Mouse (Mus musculus) stomach, embryonic 15.5 days (tissue): Measurements from ENCODE around the gene Fam102a. TPM values are rescaled to one million over a fixed set of nuclear protein-coding genes. Genes with fewer than 3 reads are reported as not detected.
A peak's percentile ranks its signal among the peaks of the same experiment; 100 is the strongest.

Experiments
- ATAC-seq: fragments of 200-750 bp; cut with Nextera tagmentation; 2 replicates; pipeline ENCODE4 v1.8.0; 2017; ENCODE audit warnings: low read depth, moderate number of reproducible peaks, moderate TSS enrichment; ENCODE audit not compliant: insufficient read depth, low FRiP score
- H3K27ac ChIP-seq: fragments of 300-500 bp; sonication (generic); 2 replicates; pipeline ENCODE4 v1.5.1; 2015; ENCODE audit warnings: mild to moderate bottlenecking, inconsistent platforms
- H3K27me3 ChIP-seq: fragments of 300-500 bp; sonication (generic); replicated peaks from 2 replicates; pipeline ENCODE4 v1.6.1; 2015; ENCODE audit warnings: inconsistent platforms
- H3K36me3 ChIP-seq: fragments of 300-500 bp; sonication (generic); 2 replicates; pipeline ENCODE4 v1.6.1; 2015; ENCODE audit warnings: inconsistent platforms
- H3K4me1 ChIP-seq: fragments of 300-500 bp; sonication (generic); 2 replicates; pipeline ENCODE4 v1.6.1; 2015; ENCODE audit warnings: inconsistent platforms
- H3K4me2 ChIP-seq: fragments of 300-500 bp; sonication (generic); 2 replicates; pipeline ENCODE4 v1.6.1; 2015; ENCODE audit warnings: mild to moderate bottlenecking, inconsistent platforms
- H3K4me3 ChIP-seq: fragments of 300-500 bp; sonication (generic); replicated peaks from 2 replicates; pipeline ENCODE4 v1.5.1; 2015; ENCODE audit warnings: inconsistent platforms
- H3K9ac ChIP-seq: fragments of 300-500 bp; sonication (generic); 2 replicates; pipeline ENCODE4 v1.6.1; 2015; ENCODE audit warnings: inconsistent platforms
- H3K9me3 ChIP-seq: fragments of 300-500 bp; sonication (generic); 2 replicates; pipeline ENCODE4 v1.6.1; 2016; ENCODE audit warnings: inconsistent platforms
- WGBS: fragments of 180-500 bp; shearing (Covaris S2); methylation state at CpG from one replicate; pipeline ENCODE4 v1.1.7; 2015; 5-methylcytosine and 5-hydroxymethylcytosine counted together
- polyA plus RNA-seq: library from polyadenylated mRNA; unstranded; fragments of >200 nt; fragmentation: Nextera tagmentation; extraction: Ambion mirVana; gene quantifications from 2 replicates; pipeline ENCODE4 v1.2.1, GENCODE M21; 2015

Gene Fam102a
- polyA plus RNA-seq, 1 experiment from 2014 or later: 11.2 TPM

DNA sequence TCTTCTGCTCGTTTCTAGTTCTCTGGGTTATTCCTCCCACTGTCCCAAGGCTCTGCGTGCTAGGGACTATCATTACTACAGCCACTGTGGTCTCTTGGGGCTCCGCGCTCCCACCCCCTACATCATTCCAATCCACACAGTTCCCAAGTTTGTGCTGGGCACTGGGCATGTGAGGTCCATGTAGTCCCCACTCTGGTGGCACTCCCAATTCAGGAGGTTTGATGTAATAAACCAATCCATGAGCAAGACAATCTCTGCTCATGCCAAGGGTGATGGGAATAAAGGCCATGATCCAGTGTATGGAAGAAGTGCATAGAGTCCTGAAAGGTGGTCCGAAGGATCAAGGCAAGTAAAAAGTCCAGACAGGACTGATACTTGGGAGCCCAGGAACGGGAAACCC, 39.4 kb downstream of the Fam102a start, which contains the start of gene Pip5kl1:
Gene Pip5kl1, plus strand, starts transcription at position 301 of the 400 bp plus-strand sequence.
- peak within 1 kb of the TSS; percentile 81 for H3K4me2 ChIP-seq
- 71% methylated on average over 6 of the region's 6 CpGs for whole genome bisulfite sequencing

DNA sequence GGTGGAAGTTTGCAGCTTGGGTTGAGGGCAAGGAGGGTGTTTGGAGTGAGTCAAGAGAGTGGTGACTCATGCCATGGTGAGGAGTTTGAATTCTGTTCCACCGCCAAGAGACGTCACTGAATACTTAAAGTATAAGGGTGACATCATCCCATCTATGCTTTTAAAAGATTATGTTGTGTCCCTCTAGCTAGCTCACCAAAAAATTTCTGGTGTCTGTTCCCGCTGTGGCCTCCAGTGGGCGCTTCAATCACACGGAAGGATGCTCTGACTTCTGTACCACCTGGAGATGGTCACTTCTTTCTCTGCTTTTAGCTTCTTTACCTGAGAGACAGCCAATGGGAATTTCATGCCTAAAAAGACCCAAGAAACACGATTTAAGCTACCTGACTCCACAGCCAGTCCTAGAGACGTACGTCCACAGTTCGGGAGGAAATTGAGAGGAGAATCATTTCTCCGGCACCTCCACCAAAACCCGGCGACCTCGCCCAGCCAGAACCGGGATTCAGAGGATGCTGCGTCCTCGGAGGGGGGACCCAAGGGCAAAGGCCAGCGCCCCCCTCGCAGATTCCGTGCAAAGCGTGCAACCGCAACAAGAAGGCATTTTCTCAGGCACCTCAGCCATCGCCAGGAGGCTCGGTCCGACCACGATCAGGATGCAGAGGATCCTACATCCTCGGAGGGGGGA, 39.9 kb downstream of the Fam102a start:
- Histone ChIP-seq H3K27ac (no peak overlapping the region), H3K4me3 (peak overlapping the region; percentile 33), H3K9ac (peak overlapping the region; percentile 16; the same call in 1 of the 2 replicates), H3K4me2 (peak overlapping the region; percentile 81), H3K36me3 (peaks cover 6% of the 10 kb centered on the region; the same call in 1 of the 2 replicates), H3K27me3 (peaks cover 10% of the 10 kb centered on the region; the same call in 1 of the 2 replicates), H3K9me3 (no peaks in the 10 kb centered on the region), H3K4me1 (peaks cover 24% of the 10 kb centered on the region)
- ATAC-seq: no peak
- WGBS: under 1% methylated on average over 26 of the region's 26 CpGs

More for the DNA sequence above, 39.4 kb downstream of the Fam102a start, which contains the start of gene Pip5kl1:
- H3K27ac ChIP-seq: no peak within 1 kb of the TSS
- no peak for ATAC-seq
- peaks cover 10% of the 10 kb centered on the region; the same call in 1 of the 2 replicates for H3K27me3 ChIP-seq
- H3K4me1 ChIP-seq: peaks cover 24% of the 10 kb centered on the region
- H3K9ac ChIP-seq: peak within 1 kb of the TSS; percentile 16; the same call in 1 of the 2 replicates
- H3K9me3 ChIP-seq: no peaks in the 10 kb centered on the region
- peak within 1 kb of the TSS; percentile 33 for H3K4me3 ChIP-seq
- H3K36me3 ChIP-seq: peaks cover 6% of the 10 kb centered on the region; the same call in 1 of the 2 replicates

- H3K9me3 ChIP-seq: no peaks in the 10 kb centered on the region
- 7% methylated on average over 28 of the region's 28 CpGs for WGBS
- peak within 1 kb of the TSS; percentile 16; the same call in 1 of the 2 replicates for H3K9ac ChIP-seq
- peak within 1 kb of the TSS; percentile 33 for H3K4me3 ChIP-seq
- peaks cover 24% of the 10 kb centered on the region for H3K4me1 ChIP-seq
- ATAC-seq: no peak
- peaks cover 6% of the 10 kb centered on the region; the same call in 1 of the 2 replicates for H3K36me3 ChIP-seq
- H3K4me2 ChIP-seq: peak within 1 kb of the TSS; percentile 81
- no peak within 1 kb of the TSS for H3K27ac ChIP-seq
- peaks cover 10% of the 10 kb centered on the region for H3K27me3 ChIP-seq
Measured at GRCm38 (mm10) chr2:32575586-32576160, 40.5 kb downstream of the Fam102a start, which contains the start of gene 9430097D07Rik. TSS of gene 9430097D07Rik (minus strand) at chr2:32575684.

DNA sequence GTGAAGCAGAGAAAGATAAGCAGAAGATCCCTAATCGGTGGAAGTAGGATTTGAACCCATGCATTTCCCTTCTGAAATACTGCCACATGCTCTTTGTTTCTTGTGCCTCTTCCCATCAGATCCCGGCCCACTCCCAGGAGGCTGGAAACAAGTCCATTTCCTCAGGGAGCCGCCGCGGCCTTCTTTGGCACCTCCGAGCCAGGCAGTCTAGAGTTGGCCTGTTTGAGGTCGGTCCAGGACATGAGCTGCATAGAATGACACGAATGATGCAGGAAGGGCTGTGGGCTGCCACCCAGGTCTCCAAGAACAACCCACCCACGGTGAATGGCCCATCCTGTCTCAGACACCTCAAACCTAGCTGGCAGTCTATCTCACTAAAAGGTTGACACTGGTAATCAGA, 41.4 kb downstream of the Fam102a start:
- Histone ChIP-seq H3K27me3 (peaks cover 10% of the 10 kb centered on the region), H3K4me3 (no peak overlapping the region), H3K4me2 (no peak overlapping the region), H3K36me3 (peaks cover 6% of the 10 kb centered on the region; the same call in 1 of the 2 replicates), H3K9ac (no peak overlapping the region), H3K4me1 (peaks cover 22% of the 10 kb centered on the region), H3K27ac (no peak overlapping the region), H3K9me3 (no peaks in the 10 kb centered on the region)
- ATAC-seq: no peak
- WGBS: 86% methylated on average over 9 of the region's 9 CpGs

- Histone ChIP-seq H3K27me3 (peaks cover 10% of the 10 kb centered on the region), H3K4me1 (peaks cover 17% of the 10 kb centered on the region), H3K9me3 (no peaks in the 10 kb centered on the region), H3K27ac (no peak overlapping the region), H3K36me3 (no peaks in the 10 kb centered on the region), H3K4me3 (no peak overlapping the region), H3K4me2 (no peak overlapping the region), H3K9ac (no peak overlapping the region)
- ATAC-seq: no peak
- 36% methylated on average over 25 of the region's 30 CpGs for WGBS
Measured at GRCm38 (mm10) chr2:32578146-32579046, 43.3 kb downstream of the Fam102a start.

DNA sequence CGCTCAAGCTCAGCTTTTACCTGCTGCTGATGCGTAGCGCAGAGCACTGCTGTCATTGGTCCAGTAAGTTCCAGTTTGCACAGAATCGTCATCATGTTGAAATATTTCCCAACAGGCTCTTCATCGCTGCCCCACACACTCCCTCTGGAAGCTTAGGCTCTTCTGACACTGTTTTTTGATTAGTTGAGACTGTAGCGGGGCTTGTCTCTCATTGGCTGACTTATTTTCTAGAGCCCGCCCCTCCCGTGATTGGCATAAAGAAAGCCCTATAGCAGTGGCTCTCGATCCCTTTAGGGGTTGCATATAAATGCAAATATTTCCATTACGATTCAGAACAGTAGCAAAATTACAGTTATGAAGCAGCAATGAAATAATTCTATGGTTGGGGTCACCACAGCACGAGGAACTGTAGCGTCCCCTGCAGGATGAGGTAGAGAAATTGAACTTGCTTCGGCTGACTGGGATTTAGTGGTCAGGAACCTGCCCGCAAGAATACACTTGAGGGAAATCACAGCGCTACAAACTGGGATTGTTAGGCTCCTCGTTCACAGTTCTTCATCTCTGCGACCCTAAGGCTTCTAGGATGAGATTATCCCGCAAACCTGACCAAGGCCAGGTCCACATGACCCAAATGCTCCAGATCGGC, 46.4 kb downstream of the Fam102a start:
- peak overlapping the region; percentile 9 for H3K4me3 ChIP-seq
- ATAC-seq: no peak
- WGBS: 43% methylated on average over 19 of the region's 19 CpGs
- no peaks in the 10 kb centered on the region for H3K36me3 ChIP-seq
- H3K27me3 ChIP-seq: peaks cover 6% of the 10 kb centered on the region
- no peak overlapping the region for H3K27ac ChIP-seq
- no peak overlapping the region for H3K9ac ChIP-seq
- H3K9me3 ChIP-seq: no peaks in the 10 kb centered on the region
- H3K4me2 ChIP-seq: peak overlapping the region; percentile 29; the same call in 1 of the 2 replicates
- 0 out of 2 replicates have a peak, but pooled peaks cover 11% of the 10 kb centered on the region for H3K4me1 ChIP-seq

DNA sequence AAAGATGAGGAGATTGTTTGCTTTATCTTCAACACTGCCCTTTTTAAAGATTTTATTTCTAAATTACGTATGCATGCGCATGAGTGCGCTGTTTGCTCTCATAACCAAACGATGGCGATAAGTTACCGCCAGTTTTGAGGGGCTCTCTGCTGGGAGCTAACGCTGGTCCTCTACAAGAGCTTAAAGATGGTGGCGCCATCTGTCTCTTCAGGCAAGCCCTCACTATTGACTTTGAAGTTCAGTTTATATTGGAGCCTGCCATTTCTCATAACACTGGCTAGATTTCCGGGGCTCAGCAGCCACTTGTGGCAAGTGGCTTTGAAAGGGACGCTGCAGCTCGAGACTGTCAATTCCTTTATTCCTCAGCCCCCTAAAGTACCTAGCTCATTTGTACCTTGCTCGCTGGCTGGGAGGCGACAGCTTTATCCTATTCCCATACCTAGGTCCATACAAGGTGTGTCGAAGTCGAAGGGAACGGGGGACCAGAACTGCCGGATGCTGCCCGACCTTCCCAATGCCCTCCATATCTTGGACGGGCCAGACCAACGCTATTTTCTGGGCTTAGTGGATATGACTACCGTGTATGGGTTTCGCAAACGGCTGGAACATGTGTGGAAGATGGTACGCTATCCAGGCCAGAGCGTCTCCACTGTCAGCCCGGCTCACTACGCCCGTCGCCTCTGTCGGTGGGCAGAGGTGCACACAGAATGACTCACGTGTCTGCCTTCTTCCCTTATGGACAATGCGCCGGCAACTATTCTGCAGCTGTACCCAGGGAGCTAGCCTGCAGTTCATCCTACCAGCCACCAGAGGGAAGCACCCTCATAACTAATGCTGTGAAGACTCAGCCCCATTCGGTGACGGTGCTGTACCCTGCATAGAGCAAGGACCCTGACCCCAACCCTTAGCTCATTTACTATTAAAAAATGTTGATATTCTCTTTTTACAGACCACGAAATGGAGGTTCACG, 48.0 kb downstream of the Fam102a start:
- Histone ChIP-seq H3K9me3 (no peaks in the 10 kb centered on the region), H3K4me2 (peak overlapping the region; percentile 61), H3K4me1 (peaks cover 24% of the 10 kb centered on the region; the same call in 1 of the 2 replicates), H3K9ac (no peak overlapping the region), H3K4me3 (peak overlapping the region; percentile 26; the same call in 1 of the 2 replicates), H3K27ac (no peak overlapping the region), H3K36me3 (no peaks in the 10 kb centered on the region), H3K27me3 (peaks cover 3% of the 10 kb centered on the region)
- ATAC-seq: peak; percentile 70
- WGBS: 10% methylated on average over 37 of the region's 37 CpGs

- peaks cover 27% of the 10 kb centered on the region; the same call in 1 of the 2 replicates for H3K4me1 ChIP-seq
- H3K27ac ChIP-seq: no peak overlapping the region
- no peak overlapping the region for H3K9ac ChIP-seq
- no peak overlapping the region for H3K4me2 ChIP-seq
- H3K4me3 ChIP-seq: no peak overlapping the region
- no peak for ATAC-seq
- no peaks in the 10 kb centered on the region for H3K9me3 ChIP-seq
- H3K27me3 ChIP-seq: no peaks in the 10 kb centered on the region; the same call in 1 of the 2 replicates
- 86% methylated on average over 7 of the region's 7 CpGs for WGBS
- H3K36me3 ChIP-seq: no peaks in the 10 kb centered on the region
Measured at GRCm38 (mm10) chr2:32585149-32585714, 50.1 kb downstream of the Fam102a start.

DNA sequence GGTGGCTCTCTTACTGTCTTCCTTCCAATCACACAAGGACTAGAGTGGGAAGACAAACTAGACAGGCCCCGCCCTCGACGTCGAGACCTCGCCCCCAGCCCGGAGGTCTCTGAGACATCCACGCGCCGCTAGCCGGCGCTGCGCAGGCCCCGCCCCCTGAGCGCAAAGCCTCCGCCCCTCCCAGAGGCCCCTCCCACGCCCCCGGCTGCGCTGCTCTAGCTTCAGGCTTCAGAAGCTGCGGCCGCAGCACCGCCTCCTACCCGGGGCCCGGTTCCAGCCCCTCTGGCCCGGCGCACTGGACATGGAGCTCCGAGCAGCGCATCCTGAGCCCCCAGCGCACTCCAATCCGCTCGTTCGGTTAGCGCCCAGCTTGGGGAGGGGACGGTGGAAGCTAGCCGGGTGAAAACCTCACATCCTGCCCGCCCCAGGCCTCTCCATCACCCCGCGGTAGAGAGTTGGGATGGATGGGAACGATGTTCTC, 51.8 kb downstream of the Fam102a start, which contains the start of gene St6galnac4:
Gene St6galnac4, plus strand, starts transcription at position 225 of the 481 bp plus-strand sequence.
- peak within 1 kb of the TSS; percentile 35; the same call in 1 of the 2 replicates for H3K9ac ChIP-seq
- peak within 1 kb of the TSS; percentile 44 for H3K27ac ChIP-seq
- no peaks in the 10 kb centered on the region for H3K9me3 ChIP-seq
- H3K4me2 ChIP-seq: peak within 1 kb of the TSS; percentile 82
- no peaks in the 10 kb centered on the region for H3K27me3 ChIP-seq
- peaks cover 27% of the 10 kb centered on the region; the same call in 1 of the 2 replicates for H3K4me1 ChIP-seq
- under 1% methylated on average over 37 of the region's 38 CpGs for WGBS
- H3K4me3 ChIP-seq: peak within 1 kb of the TSS; percentile 62
- peak; percentile 83 for ATAC-seq
- H3K36me3 ChIP-seq: no peaks in the 10 kb centered on the region
